Mouse (Mus musculus) olfactory bulb, adult 2 months (tissue): ENCODE data around the gene Parp2.

Source experiments
- CTCF ChIP-seq: fragments of 200-500 bp; IDR thresholded peaks from 2 replicates; pipeline ENCODE4 v1.5.1; 2012; ENCODE audit warnings: low read depth, mild to moderate bottlenecking, low read length, moderate library complexity; ENCODE audit not compliant: insufficient read depth
- POLR2A ChIP-seq: fragments of 200-500 bp; IDR thresholded peaks from 2 replicates; pipeline ENCODE4 v1.6.1; 2012; ENCODE audit warnings: mild to moderate bottlenecking, low read depth, low read length, moderate library complexity; ENCODE audit not compliant: insufficient read depth

- no peak for TF ChIP-seq POLR2A
- TF ChIP-seq CTCF: no peak
Measured at GRCm38 (mm10) chr14:50869889-50870804, 62.5 kb downstream of the Parp2 start, which contains the start of gene Tep1.
